Mouse (Mus musculus): ENCODE data around the gene Paqr3. TPM values are rescaled to one million over a fixed set of nuclear protein-coding genes. Genes with fewer than 3 reads are reported as not detected.

The Paqr3 gene
- 1.4 and 1.5 TPM in 2 replicates for polyA plus RNA-seq (2012; rRNA removed)

DNA sequence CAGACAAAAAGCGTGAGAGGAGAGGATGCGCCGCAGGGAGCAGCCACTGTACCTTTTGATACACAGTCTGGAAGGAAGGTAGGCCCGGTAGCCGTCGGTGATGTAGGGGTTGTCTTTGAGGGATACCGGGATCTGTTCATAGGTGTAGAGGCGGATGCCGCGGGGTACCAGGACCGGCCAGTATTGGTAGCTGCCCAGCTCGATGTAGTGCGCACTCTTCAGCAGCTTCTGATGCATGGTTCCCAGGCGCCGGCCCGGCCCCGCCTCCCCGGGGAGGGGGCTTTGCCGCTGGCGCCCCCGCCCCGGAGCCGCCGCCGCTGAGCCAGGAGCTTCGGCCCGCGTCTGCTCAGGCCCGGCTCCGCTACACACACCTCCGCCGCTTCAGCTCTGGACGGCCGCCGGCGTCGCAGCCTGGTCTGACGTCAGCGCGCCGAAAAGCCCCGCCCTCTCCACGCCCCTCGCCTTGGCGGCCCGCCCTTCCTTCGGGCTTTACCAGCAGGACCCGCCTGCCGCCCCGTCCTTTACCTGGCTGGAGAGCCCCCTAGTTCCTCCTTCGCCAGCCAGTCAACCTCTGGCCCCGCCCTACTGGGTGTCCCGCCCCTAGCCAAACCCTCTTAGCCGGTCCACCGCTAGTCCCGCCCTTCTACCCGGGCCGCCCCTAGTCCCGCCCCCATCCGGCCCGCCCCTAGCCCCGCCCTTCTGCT, at the start of gene Paqr3:
Paqr3 (minus strand) TSS at position 390 of the 704 bp plus-strand sequence.

Other genes starting within 250 kb of the Paqr3 start
- gene Bmp2k, start 113.9 kb downstream of the Paqr3 start, polyA plus RNA-seq (2012; rRNA removed): 2.2 and 2.7 TPM in 2 replicates

Measured in stomach, adult 2 months (tissue).